Mouse (Mus musculus) liver, embryonic 11.5 days (tissue): ENCODE measurements around the gene Grhpr. TPM values are rescaled to one million over a fixed set of nuclear protein-coding genes. Genes with fewer than 3 reads are reported as not detected.

Experiments used
- ATAC-seq: fragments of 200-750 bp; cut with Nextera tagmentation; replicated peaks from 2 replicates; pipeline ENCODE4 v1.8.0; 2017; ENCODE audit warnings: moderate number of reproducible peaks, mild to moderate bottlenecking, moderate TSS enrichment, moderate library complexity; ENCODE audit not compliant: low FRiP score
- DNase-seq: peaks from one replicate; pipeline ENCODE4 v3.0.0-alpha.2; 2017; ENCODE audit warnings: low spot score
- H3K27ac ChIP-seq: fragments of 300-500 bp; sonication (generic); 2 replicates; pipeline ENCODE4 v1.5.1; 2014; ENCODE audit warnings: mild to moderate bottlenecking, low read depth, low read length, control low read depth
- H3K27me3 ChIP-seq: fragments of 300-500 bp; sonication (generic); replicated peaks from 2 replicates; pipeline ENCODE4 v1.6.1; 2014; ENCODE audit warnings: low read length, mixed read lengths; ENCODE audit not compliant: control insufficient read depth, insufficient read depth
- H3K36me3 ChIP-seq: fragments of 300-500 bp; sonication (generic); 2 replicates; pipeline ENCODE4 v1.6.1; 2014; ENCODE audit warnings: mild to moderate bottlenecking, low read length, moderate library complexity, mixed read lengths; ENCODE audit not compliant: control insufficient read depth, insufficient read depth
- H3K4me1 ChIP-seq: fragments of 300-500 bp; sonication (generic); replicated peaks from 2 replicates; pipeline ENCODE4 v1.6.1; 2014; ENCODE audit warnings: low read length, mixed read lengths; ENCODE audit not compliant: control insufficient read depth, insufficient read depth
- H3K4me2 ChIP-seq: fragments of 300-500 bp; sonication (generic); 2 replicates; pipeline ENCODE4 v1.6.1; 2014; ENCODE audit warnings: mild to moderate bottlenecking, control low read depth, moderate library complexity
- H3K4me3 ChIP-seq: fragments of 300-500 bp; sonication (generic); 2 replicates; pipeline ENCODE4 v1.5.1; 2014; ENCODE audit warnings: low read depth, low read length, control low read depth
- H3K9ac ChIP-seq: fragments of 300-500 bp; sonication (generic); 2 replicates; pipeline ENCODE4 v1.6.1; 2014; ENCODE audit warnings: low read depth, low read length, control low read depth
- H3K9me3 ChIP-seq: fragments of 300-500 bp; sonication (generic); 2 replicates; pipeline ENCODE4 v1.6.1; 2016; ENCODE audit warnings: low read length, inconsistent platforms, mixed read lengths; ENCODE audit not compliant: control insufficient read depth
- WGBS: fragments of 180-500 bp; shearing (Covaris S2); extraction: QIAGEN DNeasy Blood & Tissue Kit; methylation state at CpG from one replicate; pipeline ENCODE4 v1.1.7; 2014; 5-methylcytosine and 5-hydroxymethylcytosine counted together
- polyA plus RNA-seq: library from polyadenylated mRNA; unstranded; fragments of >200 nt; fragmentation: Nextera tagmentation; extraction: Ambion mirVana; gene quantifications from 2 replicates; pipeline ENCODE4 v1.2.1, GENCODE M21; 2014

The Grhpr gene
- polyA plus RNA-seq, 1 experiment from 2014 or later, result 128 TPM

DNA sequence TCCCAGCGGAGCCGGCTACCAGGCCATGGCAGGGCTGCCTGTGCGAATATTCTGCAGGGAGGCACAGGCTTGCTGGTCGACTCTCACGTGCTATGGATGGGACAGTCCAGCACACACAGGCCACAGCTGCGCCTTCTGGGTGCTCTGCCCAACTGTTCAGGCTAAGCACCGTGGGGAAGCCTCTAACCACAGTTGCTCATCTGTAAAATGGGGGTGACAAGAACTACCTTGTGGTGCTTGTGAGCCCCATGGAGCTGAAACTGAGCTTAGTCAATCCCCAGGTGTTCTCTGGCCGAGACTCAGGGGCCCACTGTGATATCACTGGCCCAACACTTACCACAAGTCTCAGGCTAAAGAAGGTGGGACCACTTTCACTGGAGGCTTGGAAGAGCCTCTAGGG, 13.8 kb upstream of the Grhpr start:
- no peak overlapping the region for H3K9ac ChIP-seq
- H3K4me1 ChIP-seq, result no peaks in the 10 kb centered on the region
- no peak overlapping the region for H3K4me3 ChIP-seq
- H3K36me3 ChIP-seq, result no peaks in the 10 kb centered on the region
- 82% methylated on average over 8 of the region's 8 CpGs for WGBS
- H3K4me2 ChIP-seq, result no peak overlapping the region
- no peak overlapping the region for H3K27ac ChIP-seq
- no peaks in the 10 kb centered on the region for H3K27me3 ChIP-seq
- ATAC-seq (no peak), DNase-seq (no peak)
- no peaks in the 10 kb centered on the region for H3K9me3 ChIP-seq

DNA sequence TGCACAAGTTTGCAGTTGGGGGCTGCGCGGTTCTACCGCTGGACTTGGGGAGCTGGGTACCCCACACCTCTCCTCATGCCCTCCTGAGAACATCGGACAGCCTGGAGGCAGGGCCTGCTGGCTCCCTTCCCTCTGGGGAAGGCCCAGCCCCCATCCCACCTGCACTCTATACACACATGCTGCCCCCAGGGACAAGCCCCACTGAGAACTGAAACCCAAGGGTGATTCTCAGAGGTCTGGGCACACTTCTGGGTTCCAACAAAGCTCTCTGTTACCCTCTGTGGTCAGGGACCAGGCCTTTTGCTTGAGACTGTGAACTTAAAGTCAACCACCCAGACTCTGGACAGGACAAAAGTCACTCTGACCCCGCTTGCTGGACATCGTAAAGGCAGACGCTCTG, 11.1 kb upstream of the Grhpr start:
- Histone ChIP-seq H3K4me3 (no peak overlapping the region), H3K9me3 (no peaks in the 10 kb centered on the region), H3K4me2 (no peak overlapping the region), H3K36me3 (no peaks in the 10 kb centered on the region), H3K9ac (no peak overlapping the region), H3K4me1 (peaks cover 5% of the 10 kb centered on the region; the same call in 1 of the 2 replicates), H3K27me3 (no peaks in the 10 kb centered on the region), H3K27ac (no peak overlapping the region)
- DNase-seq (no peak), ATAC-seq (no peak)
- 84% methylated on average over 7 of the region's 7 CpGs for WGBS

DNA sequence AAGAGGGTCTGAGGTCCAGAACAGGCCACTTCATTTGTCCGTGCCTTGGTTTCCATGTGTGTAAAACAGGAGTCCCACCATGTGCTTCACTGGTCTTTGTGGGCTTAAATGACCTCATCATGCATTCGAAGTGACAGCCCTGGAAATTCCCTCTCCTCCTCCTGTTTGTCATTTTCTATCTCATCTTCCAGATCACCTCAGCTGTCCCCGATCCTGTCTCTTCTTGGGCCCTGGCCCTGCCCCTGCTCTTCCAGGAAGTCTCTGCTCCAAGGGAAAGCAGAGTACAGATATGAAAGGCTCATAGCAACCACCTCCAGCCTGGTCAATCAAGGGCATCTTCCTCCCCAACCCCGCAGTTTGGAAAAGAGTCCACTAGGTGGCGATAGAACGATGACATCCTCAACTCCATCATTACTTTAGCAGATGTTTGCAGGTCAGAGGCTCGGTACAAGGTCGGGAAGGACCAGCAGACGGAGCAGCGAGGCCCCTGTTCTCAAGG, 10.5 kb upstream of the Grhpr start:
- H3K4me1 ChIP-seq, result peaks cover 5% of the 10 kb centered on the region; the same call in 1 of the 2 replicates
- H3K36me3 ChIP-seq, result no peaks in the 10 kb centered on the region
- no peak overlapping the region for H3K4me2 ChIP-seq
- WGBS, result 23% methylated on average over 10 of the region's 10 CpGs
- H3K9ac ChIP-seq, result no peak overlapping the region
- H3K27me3 ChIP-seq, result no peaks in the 10 kb centered on the region
- ATAC-seq (no peak), DNase-seq (no peak)
- H3K9me3 ChIP-seq, result no peaks in the 10 kb centered on the region
- H3K27ac ChIP-seq, result no peak overlapping the region
- H3K4me3 ChIP-seq, result no peak overlapping the region

- 10% methylated on average over 9 of the region's 9 CpGs for WGBS
- 0 out of 2 replicates have a peak overlapping the region, but pooled peaks have one; percentile 14 for H3K9ac ChIP-seq
- H3K27ac ChIP-seq, result no peak overlapping the region
- no peaks in the 10 kb centered on the region for H3K27me3 ChIP-seq
- ATAC-seq (peak; percentile 71), DNase-seq (peak; percentile 85)
- H3K4me3 ChIP-seq, result peak overlapping the region; percentile 7; the same call in 1 of the 2 replicates
- peak overlapping the region; percentile 59 for H3K4me2 ChIP-seq
- peaks cover 5% of the 10 kb centered on the region; the same call in 1 of the 2 replicates for H3K4me1 ChIP-seq
- no peaks in the 10 kb centered on the region for H3K9me3 ChIP-seq
- no peaks in the 10 kb centered on the region for H3K36me3 ChIP-seq
These were observed 7.7 kb upstream of the Grhpr start for GRCm38 (mm10) chr4:44973450-44973849.

DNA sequence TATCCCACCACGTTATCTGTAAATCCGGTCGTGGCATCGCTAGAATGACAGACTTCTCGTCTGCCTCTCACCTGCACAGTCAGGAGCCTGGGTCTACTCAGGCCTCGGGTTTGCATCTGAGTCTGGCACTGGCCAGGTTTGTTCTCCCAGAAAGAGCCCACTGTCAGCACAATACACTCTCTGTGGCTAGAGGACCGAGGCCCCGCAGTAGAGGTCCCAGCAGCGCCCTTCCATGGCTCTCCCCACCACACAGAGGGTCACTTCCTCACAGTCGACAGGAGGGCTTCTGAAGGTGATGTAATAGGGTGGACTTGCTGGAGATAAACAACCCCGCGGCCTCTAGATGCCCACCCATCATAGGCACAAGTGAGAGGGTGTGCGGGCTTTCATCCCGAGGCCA, 7.3 kb upstream of the Grhpr start:
- Histone ChIP-seq H3K4me1 (peaks cover 5% of the 10 kb centered on the region; the same call in 1 of the 2 replicates), H3K4me3 (peak overlapping the region; percentile 7; the same call in 1 of the 2 replicates), H3K27ac (peak overlapping the region; percentile 2; the same call in 1 of the 2 replicates), H3K9me3 (no peaks in the 10 kb centered on the region), H3K9ac (0 out of 2 replicates have a peak overlapping the region, but pooled peaks have one; percentile 14), H3K27me3 (no peaks in the 10 kb centered on the region), H3K36me3 (no peaks in the 10 kb centered on the region), H3K4me2 (peak overlapping the region; percentile 59)
- WGBS, result 40% methylated on average over 14 of the region's 14 CpGs
- ATAC-seq (peak; percentile 6; the same call in 1 of the 2 replicates), DNase-seq (no peak)

DNA sequence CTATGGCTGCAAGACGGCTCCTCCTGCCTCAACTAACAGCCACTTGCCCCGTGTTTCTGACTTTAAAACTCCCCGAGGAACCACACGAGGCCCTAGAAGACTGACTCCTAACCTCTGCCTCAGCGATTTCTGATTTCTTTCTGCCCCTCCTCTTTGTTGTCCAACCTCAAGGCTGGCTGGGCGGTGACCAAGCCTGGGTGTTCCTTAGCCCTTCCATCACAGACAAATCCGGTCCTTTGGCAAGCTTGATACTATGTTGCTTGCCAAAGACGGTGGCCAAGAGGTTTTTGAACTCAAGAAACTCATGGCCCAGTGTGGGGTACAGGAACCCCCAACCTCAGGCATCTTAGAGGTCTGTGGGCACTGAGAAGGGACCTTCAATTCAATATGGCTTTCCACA, 6.9 kb upstream of the Grhpr start:
- WGBS, result 67% methylated on average over 8 of the region's 8 CpGs
- no peak for ATAC-seq
- Histone ChIP-seq H3K9ac (no peak overlapping the region), H3K27ac (no peak overlapping the region), H3K4me2 (no peak overlapping the region; the same call in 1 of the 2 replicates), H3K27me3 (no peaks in the 10 kb centered on the region), H3K36me3 (no peaks in the 10 kb centered on the region), H3K9me3 (no peaks in the 10 kb centered on the region), H3K4me1 (peaks cover 5% of the 10 kb centered on the region; the same call in 1 of the 2 replicates), H3K4me3 (no peak overlapping the region)
- DNase-seq, result no peak

GRCm38 (mm10) chr4:44976026-44976615, 5.1 kb upstream of the Grhpr start:
- no peak overlapping the region for H3K4me2 ChIP-seq
- no peaks in the 10 kb centered on the region for H3K9me3 ChIP-seq
- ATAC-seq (no peak), DNase-seq (no peak)
- no peak overlapping the region for H3K4me3 ChIP-seq
- no peak overlapping the region for H3K27ac ChIP-seq
- H3K9ac ChIP-seq, result no peak overlapping the region
- H3K4me1 ChIP-seq, result peaks cover 15% of the 10 kb centered on the region
- WGBS, result 73% methylated on average over 6 of the region's 6 CpGs
- no peaks in the 10 kb centered on the region for H3K36me3 ChIP-seq
- no peaks in the 10 kb centered on the region for H3K27me3 ChIP-seq

- Histone ChIP-seq H3K4me2 (no peak overlapping the region), H3K9me3 (no peaks in the 10 kb centered on the region), H3K4me3 (no peak overlapping the region), H3K36me3 (no peaks in the 10 kb centered on the region), H3K27me3 (no peaks in the 10 kb centered on the region), H3K27ac (no peak overlapping the region), H3K4me1 (peaks cover 18% of the 10 kb centered on the region), H3K9ac (no peak overlapping the region)
- 81% methylated on average over 10 of the region's 10 CpGs for whole genome bisulfite sequencing
- ATAC-seq (no peak), DNase-seq (no peak)
These were observed 4.1 kb upstream of the Grhpr start for GRCm38 (mm10) chr4:44976921-44977710.
